Mouse (Mus musculus) embryonic facial prominence, embryonic 11.5 days (tissue): ENCODE measurements at regions not wholly inside any gene's neighbourhood (a gene's known extent, or its start where the extent isn't known, plus 50 kb on each side); places are given as distances from the start of the nearest gene placed in this dataset.

ENCODE experiments used
- ATAC-seq: fragments of 200-750 bp; cut with Nextera tagmentation; replicated peaks from 2 replicates; pipeline ENCODE4 v1.8.0; 2017; ENCODE audit warnings: low read depth; ENCODE audit not compliant: insufficient number of reproducible peaks, low FRiP score, low TSS enrichment
- DNase-seq: peaks from one replicate; pipeline ENCODE4 v3.0.0-alpha.2; 2015; ENCODE audit warnings: low spot score
- H3K27ac ChIP-seq: fragments of 300-500 bp; sonication (generic); replicated peaks from 2 replicates; pipeline ENCODE4 v1.5.1; 2014; ENCODE audit warnings: mild to moderate bottlenecking, low read depth, low read length, control low read depth
- H3K27me3 ChIP-seq: fragments of 300-500 bp; sonication (generic); 2 replicates; pipeline ENCODE4 v1.6.1; 2014; ENCODE audit warnings: mild to moderate bottlenecking, low read length, moderate library complexity, mixed read lengths; ENCODE audit not compliant: control insufficient read depth, insufficient read depth
- H3K36me3 ChIP-seq: fragments of 300-500 bp; sonication (generic); replicated peaks from 2 replicates; pipeline ENCODE4 v1.6.1; 2014; ENCODE audit warnings: low read depth, mild to moderate bottlenecking, low read length, moderate library complexity, mixed read lengths; ENCODE audit not compliant: control insufficient read depth, insufficient read depth
- H3K4me1 ChIP-seq: fragments of 300-500 bp; sonication (generic); 2 replicates; pipeline ENCODE4 v1.6.1; 2014; ENCODE audit warnings: low read length, mixed read lengths; ENCODE audit not compliant: control insufficient read depth, insufficient read depth
- H3K4me2 ChIP-seq: fragments of 300-500 bp; sonication (generic); 2 replicates; pipeline ENCODE4 v1.6.1; 2014; ENCODE audit warnings: low read depth, mild to moderate bottlenecking, control low read depth, low read length, moderate library complexity
- H3K4me3 ChIP-seq: fragments of 300-500 bp; sonication (generic); 2 replicates; pipeline ENCODE4 v1.5.1; 2014; ENCODE audit warnings: low read depth, low read length, control low read depth
- H3K9ac ChIP-seq: fragments of 300-500 bp; sonication (generic); replicated peaks from 2 replicates; pipeline ENCODE4 v1.6.1; 2014; ENCODE audit warnings: mild to moderate bottlenecking, control low read depth, low read length
- H3K9me3 ChIP-seq: fragments of 300-500 bp; sonication (generic); replicated peaks from 2 replicates; pipeline ENCODE4 v1.6.1; 2016; ENCODE audit warnings: mild to moderate bottlenecking, low read length, inconsistent platforms, mixed read lengths; ENCODE audit not compliant: control insufficient read depth
- WGBS: fragments of 180-500 bp; shearing (Covaris S2); extraction: QIAGEN DNeasy Blood & Tissue Kit; methylation state at CpG from one replicate; pipeline ENCODE4 v1.1.7; 2014; 5-methylcytosine and 5-hydroxymethylcytosine counted together

DNA sequence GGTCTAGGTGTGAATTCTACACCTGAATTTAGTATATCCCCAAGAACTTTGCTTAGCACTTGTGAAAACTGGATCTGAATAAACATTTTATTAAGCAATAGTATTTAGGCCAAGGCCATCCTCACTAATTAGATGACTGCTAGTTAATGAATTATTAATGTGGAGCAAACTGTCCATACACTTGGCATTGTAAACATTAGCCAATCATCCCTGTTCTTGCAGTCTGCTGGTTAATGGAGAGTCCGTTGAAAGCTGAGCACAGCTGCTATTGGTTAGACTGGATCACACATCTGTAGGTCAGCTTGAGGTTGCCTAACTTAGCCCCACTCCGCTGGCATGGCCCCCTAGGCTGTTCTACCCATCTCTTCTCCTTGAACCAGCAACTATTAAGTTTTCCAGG, 826.2 kb upstream of the 4930452B06Rik start:
- Histone ChIP-seq H3K27ac (no peak overlapping the region), H3K27me3 (no peaks in the 10 kb centered on the region), H3K4me2 (no peak overlapping the region), H3K9me3 (no peaks in the 10 kb centered on the region), H3K36me3 (no peaks in the 10 kb centered on the region), H3K4me1 (no peaks in the 10 kb centered on the region), H3K4me3 (no peak overlapping the region), H3K9ac (no peak overlapping the region)
- WGBS: 69% methylated on average over 2 of the region's 2 CpGs
- ATAC-seq (no peak), DNase-seq (no peak)

DNA sequence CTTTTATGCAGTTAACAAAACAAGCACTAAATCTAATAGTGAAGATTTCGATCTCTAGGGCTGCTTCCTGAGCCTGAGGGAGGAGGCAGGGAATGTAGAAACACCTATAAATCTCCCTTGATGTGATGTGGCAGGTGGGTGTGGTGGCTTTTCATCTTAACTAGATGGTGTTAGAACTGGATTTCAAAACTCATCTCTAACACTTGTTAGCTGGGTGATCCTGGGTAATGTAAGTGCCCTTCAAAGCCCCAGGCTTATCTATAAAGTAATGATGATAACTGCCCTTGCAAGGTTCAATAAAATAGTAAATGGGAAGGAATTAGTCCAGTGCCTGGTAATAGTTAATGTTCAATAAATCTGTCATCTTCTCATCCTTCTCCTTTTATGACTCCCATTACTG, 822.5 kb upstream of the 4930452B06Rik start:
- WGBS: 32% methylated on average over 1 of the region's 1 CpGs

GRCm38 (mm10) chr14:9478981-9479380, 812.9 kb upstream of the 4930452B06Rik start:
- DNase-seq: no peak
- H3K4me3 ChIP-seq: no peak overlapping the region
- H3K27ac ChIP-seq: no peak overlapping the region
- no peaks in the 10 kb centered on the region for H3K27me3 ChIP-seq
- H3K9me3 ChIP-seq: no peaks in the 10 kb centered on the region
- H3K9ac ChIP-seq: no peak overlapping the region
- H3K36me3 ChIP-seq: no peaks in the 10 kb centered on the region
- H3K4me1 ChIP-seq: no peaks in the 10 kb centered on the region
- no peak overlapping the region for H3K4me2 ChIP-seq
- no peak for ATAC-seq

More for the DNA sequence above, 822.5 kb upstream of the 4930452B06Rik start:
- no peak for DNase-seq
- no peaks in the 10 kb centered on the region for H3K27me3 ChIP-seq
- H3K9ac ChIP-seq: no peak overlapping the region
- H3K4me1 ChIP-seq: no peaks in the 10 kb centered on the region
- H3K9me3 ChIP-seq: no peaks in the 10 kb centered on the region
- no peak overlapping the region for H3K4me2 ChIP-seq
- no peaks in the 10 kb centered on the region for H3K36me3 ChIP-seq
- ATAC-seq: no peak
- H3K27ac ChIP-seq: no peak overlapping the region
- no peak overlapping the region for H3K4me3 ChIP-seq

GRCm38 (mm10) chr14:9475169-9475568, 809.1 kb upstream of the 4930452B06Rik start:
- no peak overlapping the region for H3K4me2 ChIP-seq
- DNase-seq (no peak), ATAC-seq (no peak)
- H3K4me3 ChIP-seq: no peak overlapping the region
- no peaks in the 10 kb centered on the region for H3K27me3 ChIP-seq
- no peak overlapping the region for H3K27ac ChIP-seq
- no peaks in the 10 kb centered on the region for H3K36me3 ChIP-seq
- H3K4me1 ChIP-seq: no peaks in the 10 kb centered on the region
- no peaks in the 10 kb centered on the region for H3K9me3 ChIP-seq
- no peak overlapping the region for H3K9ac ChIP-seq
- 81% methylated on average over 7 of the region's 7 CpGs for WGBS

GRCm38 (mm10) chr14:9469686-9470085, 803.6 kb upstream of the 4930452B06Rik start:
- DNase-seq (no peak), ATAC-seq (no peak)
- Histone ChIP-seq H3K4me3 (no peak overlapping the region), H3K9me3 (no peaks in the 10 kb centered on the region), H3K27me3 (no peaks in the 10 kb centered on the region), H3K9ac (no peak overlapping the region), H3K4me2 (no peak overlapping the region), H3K27ac (no peak overlapping the region), H3K36me3 (no peaks in the 10 kb centered on the region), H3K4me1 (no peaks in the 10 kb centered on the region)

- Histone ChIP-seq H3K36me3 (no peaks in the 10 kb centered on the region), H3K4me3 (no peak overlapping the region), H3K4me1 (no peaks in the 10 kb centered on the region), H3K27me3 (no peaks in the 10 kb centered on the region), H3K4me2 (no peak overlapping the region), H3K27ac (no peak overlapping the region), H3K9ac (no peak overlapping the region), H3K9me3 (no peaks in the 10 kb centered on the region)
- DNase-seq (no peak), ATAC-seq (no peak)
- WGBS: 49% methylated on average over 3 of the region's 3 CpGs
Observed at GRCm38 (mm10) chr14:9468654-9469053, 802.6 kb upstream of the 4930452B06Rik start.

DNA sequence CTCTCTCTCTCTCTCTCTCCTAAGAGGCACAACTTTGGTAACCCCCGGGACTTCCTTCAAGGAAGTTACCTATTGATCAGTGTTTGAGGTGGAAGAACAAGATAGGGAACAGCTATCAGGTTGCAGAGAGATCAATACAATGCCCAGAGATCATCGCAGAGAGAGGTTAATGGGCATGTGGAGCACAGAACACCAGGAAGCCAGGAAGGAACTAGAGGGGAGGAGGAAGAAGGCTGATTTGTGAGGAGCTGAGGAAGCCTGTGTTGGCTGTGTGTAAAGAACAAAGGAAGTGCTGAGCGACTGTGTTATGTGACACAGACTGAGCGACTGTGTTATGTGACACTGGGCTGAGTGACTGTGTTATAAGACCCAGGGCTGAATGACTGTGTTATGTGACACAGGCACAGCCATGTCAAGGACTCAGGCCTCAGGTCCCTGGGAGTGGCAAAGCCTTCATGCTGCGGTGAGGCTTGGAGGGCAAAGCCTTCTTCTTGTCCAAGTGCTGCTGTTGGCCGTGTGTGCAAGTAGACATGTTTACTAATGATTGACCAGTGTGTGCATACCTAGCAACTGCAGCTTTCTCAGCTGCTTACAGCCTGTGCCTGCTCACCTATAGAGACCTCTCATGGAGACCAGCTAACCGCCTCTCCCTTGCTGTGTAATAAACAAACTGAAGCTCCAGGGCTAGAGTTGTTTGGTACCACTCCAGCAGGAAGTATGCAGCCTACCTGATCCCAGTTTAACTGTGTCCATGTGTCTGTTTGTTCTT, 801.8 kb upstream of the 4930452B06Rik start:
- no peaks in the 10 kb centered on the region for H3K36me3 ChIP-seq
- H3K4me1 ChIP-seq: no peaks in the 10 kb centered on the region
- no peak for ATAC-seq
- no peak overlapping the region for H3K27ac ChIP-seq
- no peak overlapping the region for H3K9ac ChIP-seq
- H3K9me3 ChIP-seq: no peaks in the 10 kb centered on the region
- no peaks in the 10 kb centered on the region for H3K27me3 ChIP-seq
- H3K4me3 ChIP-seq: no peak overlapping the region
- DNase-seq: peak; percentile 14
- no peak overlapping the region for H3K4me2 ChIP-seq
- WGBS: 53% methylated on average over 7 of the region's 7 CpGs

- no peak for DNase-seq
- no peak overlapping the region for H3K4me3 ChIP-seq
- H3K27ac ChIP-seq: no peak overlapping the region
- no peak overlapping the region for H3K4me2 ChIP-seq
- H3K9ac ChIP-seq: no peak overlapping the region
- ATAC-seq: no peak
- no peaks in the 10 kb centered on the region for H3K9me3 ChIP-seq
- no peaks in the 10 kb centered on the region for H3K36me3 ChIP-seq
- no peaks in the 10 kb centered on the region for H3K4me1 ChIP-seq
- no peaks in the 10 kb centered on the region for H3K27me3 ChIP-seq
- 94% methylated on average over 3 of the region's 3 CpGs for WGBS
Observed at GRCm38 (mm10) chr14:9460006-9460405, 794.0 kb upstream of the 4930452B06Rik start.
